Mouse (Mus musculus): ENCODE results near the gene Smim4. TPM values are rescaled to one million over a fixed set of nuclear protein-coding genes. Genes with fewer than 3 reads are reported as not detected.

Gene Smim4
- total RNA-seq, 2 experiments from 2014 or later, result 24.8 to 25.7 TPM

Other genes starting within 250 kb of the Smim4 start
- 1 to 10 TPM; 1.1 to 1.4 TPM for gene Mustn1, start 249.8 kb downstream of the Smim4 start, total RNA-seq (2021)
- not detected for gene Itih4, start 242.5 kb downstream of the Smim4 start, total RNA-seq (2021)
- gene Itih3, start 205.2 kb downstream of the Smim4 start, total RNA-seq (2021), result 1 to 10 TPM; 2.4 to 3.7 TPM
- gene Itih1, start 185.7 kb downstream of the Smim4 start, total RNA-seq (2021), result not detected
- gene Nek4, start 177.6 kb downstream of the Smim4 start, total RNA-seq (2021), result 10 to 100 TPM; 15.7 to 16.5 TPM
- 10 to 100 TPM; 43.8 to 46.2 TPM for gene Glt8d1, start 127.6 kb downstream of the Smim4 start, total RNA-seq (2021)
- 100 to 1,000 TPM; 158 to 166 TPM for gene Spcs1, start 127.3 kb downstream of the Smim4 start, total RNA-seq (2021)
- gene Pbrm1, start 109.8 kb downstream of the Smim4 start, total RNA-seq (2021), result 100 to 1,000 TPM; 107 to 110 TPM
- gene Gnl3, start 109.8 kb downstream of the Smim4 start, total RNA-seq (2021), result 10 to 100 TPM; 68.3 to 79.3 TPM
- gene Nt5dc2, start 2.1 kb upstream of the Smim4 start, total RNA-seq (2021), result 10 to 100 TPM; 16.9 to 19.4 TPM
- 10 to 100 TPM; 23.9 to 30.5 TPM for gene Stab1, start 39.7 kb upstream of the Smim4 start, total RNA-seq (2021)
- 1 to 10 TPM; 1.4 to 1.7 TPM for gene Tnnc1, start 79.4 kb upstream of the Smim4 start, total RNA-seq (2021)
- gene Nisch, start 88.0 kb upstream of the Smim4 start, total RNA-seq (2021), result 100 to 1,000 TPM; 446 to 469 TPM
- 1 to 10 TPM; 2.5 to 2.6 TPM for gene Sema3g, start 88.9 kb upstream of the Smim4 start, total RNA-seq (2021)
- gene Phf7, start 122.4 kb upstream of the Smim4 start, total RNA-seq (2021), result 1 to 10 TPM; 5.3 to 5.8 TPM
- 100 to 1,000 TPM; 112 to 123 TPM for gene Bap1, start 122.5 kb upstream of the Smim4 start, total RNA-seq (2021)
- gene Dnah1, start 194.9 kb upstream of the Smim4 start, total RNA-seq (2021), result 1 to 10 TPM; 1.8 to 2.4 TPM
- gene Capn7, start 207.7 kb upstream of the Smim4 start, total RNA-seq (2021), result 10 to 100 TPM; 60.9 to 61.4 TPM

All from left cerebral cortex, postnatal 4 days (tissue).